Comparison of ENCODE assay signal across 8 mouse cellular contexts in the genomic region with DNA sequence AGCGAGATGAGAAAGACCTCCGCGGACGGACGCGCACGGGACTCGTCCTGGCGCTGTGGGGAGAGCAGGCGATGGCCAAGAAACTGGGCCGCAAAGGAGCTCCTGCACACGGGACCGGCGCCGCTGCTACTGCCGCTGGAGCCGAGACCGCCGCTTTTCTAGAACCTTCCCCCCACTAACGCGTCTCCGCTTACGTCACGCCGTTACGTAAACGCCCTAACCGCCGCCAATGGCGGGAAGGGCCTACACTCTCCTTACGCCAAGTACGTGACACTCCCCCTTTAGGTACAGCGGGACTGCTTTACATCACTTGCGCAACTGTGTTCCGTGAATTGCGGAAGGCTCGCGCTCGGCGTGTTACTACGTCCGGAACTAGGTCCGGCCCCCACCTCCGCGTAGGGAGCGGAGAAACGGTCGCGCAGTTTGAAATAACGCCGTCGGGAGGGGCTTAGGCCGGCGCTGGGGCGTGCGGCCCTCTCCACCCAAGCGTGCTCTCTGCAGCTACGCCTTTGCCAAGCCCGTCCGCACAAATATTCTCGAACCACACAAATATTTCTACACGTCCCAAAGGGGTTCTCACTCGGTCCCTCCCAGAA. TPM values are rescaled to one million over a fixed set of nuclear protein-coding genes. Genes with fewer than 3 reads are reported as not detected.
DNase-seq lines count a peak whose midpoint lies in the region; ATAC-seq and TF ChIP-seq lines count a peak whose summit lies in the region.

A gene (minus strand): TSS at position 180 of the 596 bp plus-strand sequence.

- H3K36me3 ChIP-seq in megakaryocyte, embryonic 14.5 days (replicated peaks; ENCODE audit: low read length): peaks cover 52% of the 10 kb centered on the region

- peak; percentile 98 for DNase-seq in gastrocnemius, adult 8-10 months (ENCODE audit: low spot score in 2 of 2)
- peak; percentile 99 for DNase-seq in hindlimb bud, embryonic 11.5 days (ENCODE audit: extremely low spot score, low read depth, low spot score)
- peak; percentile 96 to 100 for DNase-seq in left cerebral cortex, adult 8-10 months (ENCODE audit: low spot score in 2 of 2)
- peak; percentile 98 for DNase-seq in right cerebral cortex, postnatal 10 days (ENCODE audit: low spot score in 2 of 2)
- DNase-seq in urinary bladder, postnatal 25 days (ENCODE audit: low spot score): peak; percentile 99

- no peaks in the 10 kb centered on the region for H3K27me3 ChIP-seq in megakaryocyte, embryonic 14.5 days (replicated peaks)

- H3K4me1 ChIP-seq in cortical plate, adult 2 months (ENCODE audit: control insufficient read depth, insufficient read depth, low read length): peaks cover 4% of the 10 kb centered on the region
- peaks cover 38% of the 10 kb centered on the region for H3K4me1 ChIP-seq in megakaryocyte, embryonic 14.5 days

- peak; percentile 81 for ATAC-seq in activated CD4-positive, CD25-positive, alpha-beta regulatory T cell, adult 4 months

- peak within 1 kb of the TSS; percentile 66 for H3K4me3 ChIP-seq in cortical plate, adult 2 months (ENCODE audit: insufficient read depth, low read length)
- H3K4me3 ChIP-seq in megakaryocyte, embryonic 14.5 days (replicated peaks): peak within 1 kb of the TSS; percentile 97

- H3K27ac ChIP-seq in cortical plate, adult 2 months (ENCODE audit: insufficient read depth, low read length): peak within 1 kb of the TSS; percentile 98

- H3K9me3 ChIP-seq in megakaryocyte, embryonic 14.5 days: no peaks in the 10 kb centered on the region

- TF ChIP-seq POLR2A in cortical plate, adult 2 months (IDR thresholded peaks at IDR 0.05; ENCODE audit: extremely low read depth, insufficient read depth, low read length): peak; percentile 98

- no peak for TF ChIP-seq CTCF in cortical plate, adult 2 months (IDR thresholded peaks at IDR 0.05; ENCODE audit: extremely low read depth, insufficient read depth, low read length)

RNA-seq across cellular contexts. Expression of the gene that starts here (rescaled TPM):
- polyA plus RNA-seq in activated CD4-positive, CD25-positive, alpha-beta regulatory T cell, adult 4 months (2017; shearing (Covaris generic)): 1,000 to 10,000 TPM in 1 of 2 experiments, 100 to 1,000 TPM in 1; 998 to 1,298 TPM
- 529 and 566 TPM in 2 replicates for polyA plus RNA-seq in cortical plate, adult 2 months (2012; rRNA removed)
- total RNA-seq in gastrocnemius, adult 8-10 months (2022): 100 to 1,000 TPM; 250 to 326 (median 277) TPM
- total RNA-seq in left cerebral cortex, adult 8-10 months (2022): 100 to 1,000 TPM; 357 to 475 (median 406) TPM
- polyA plus RNA-seq in megakaryocyte, embryonic 14.5 days (2012; ENCODE audit: insufficient read depth, low replicate concordance): 101 and 192 TPM in 2 replicates

Comparison
In these comparisons a context has a peak if more than half of its experiments do, and no peak if none do; other contexts are left out.
1. Peak in every context shown above with its lines: DNase-seq, ATAC-seq, H3K4me3 ChIP-seq and H3K27ac ChIP-seq.